In genomic region chr8:57836201-57836883, GRCm38 (mm10) we compare ENCODE assay signal across 15 mouse cellular contexts.
DNase-seq lines count a peak whose midpoint lies in the region; ATAC-seq lines count a peak whose summit lies in the region.
"Had no signal": no experiment of that assay in that cellular context is flagged by ENCODE, and none has a peak within 500 bp of the region (broad histone marks: within the 10 kb centered on the region; RNA-seq: fewer than 3 reads in every experiment).

No protein-coding gene starts in this region.

- no peaks in the 10 kb centered on the region for H3K36me3 ChIP-seq in heart, embryonic 16.5 days (ENCODE audit: control insufficient read depth, insufficient read depth)
- no peaks in the 10 kb centered on the region for H3K36me3 ChIP-seq in embryonic facial prominence, embryonic 14.5 days (ENCODE audit: control insufficient read depth, insufficient read depth, low read length)
- no peaks in the 10 kb centered on the region for H3K36me3 ChIP-seq in forebrain, embryonic 14.5 days (ENCODE audit: control insufficient read depth, insufficient read depth, low read length)
- no peaks in the 10 kb centered on the region for H3K36me3 ChIP-seq in midbrain, embryonic 15.5 days (replicated peaks)
- H3K36me3 ChIP-seq: heart, embryonic 10.5 days had no signal

- peak overlapping the region; percentile 34; the same call in 1 of the 2 replicates for H3K4me2 ChIP-seq in heart, embryonic 16.5 days (ENCODE audit: low read depth, low read length)
- peak overlapping the region; percentile 42 for H3K4me2 ChIP-seq in embryonic facial prominence, embryonic 14.5 days (ENCODE audit: low read depth, low read length)
- H3K4me2 ChIP-seq in forebrain, embryonic 14.5 days (ENCODE audit: low read length), result peak overlapping the region; percentile 42
- peak overlapping the region; percentile 23 for H3K4me2 ChIP-seq in midbrain, embryonic 15.5 days

- intact Hi-C loops in heart, postnatal 25 days (cut with DNase I), result no loop called here
- intact Hi-C loops in gastrocnemius, postnatal 14 days (cut with DNase I; ENCODE audit: low total_unique reads), result no loop called here

- no peak for DNase-seq in heart, postnatal 25 days (ENCODE audit: low spot score)
- no peak for DNase-seq in embryonic facial prominence, embryonic 14.5 days (ENCODE audit: low spot score)
- DNase-seq in forebrain, embryonic 14.5 days (ENCODE audit: low spot score), result peak; percentile 64
- no peak for DNase-seq in thymus, postnatal 0 days (ENCODE audit: low spot score)
- DNase-seq in gastrocnemius, postnatal 14 days, result no peak
- DNase-seq: adrenal gland, postnatal 14 days; gastrocnemius, postnatal 25 days; heart, postnatal 4 days; lung, adult 18-20 months; lung, postnatal 4 days; thymus, postnatal 36 days had no signal

- WGBS in heart, embryonic 16.5 days, result 78% methylated on average over 15 of the region's 15 CpGs
- WGBS in embryonic facial prominence, embryonic 14.5 days, result 74% methylated on average over 15 of the region's 15 CpGs
- WGBS in forebrain, embryonic 14.5 days, result 8% methylated on average over 15 of the region's 15 CpGs
- WGBS in midbrain, embryonic 15.5 days, result 30% methylated on average over 15 of the region's 15 CpGs

- no peak overlapping the region for H3K27ac ChIP-seq in heart, embryonic 16.5 days (ENCODE audit: low read length)
- H3K27ac ChIP-seq in embryonic facial prominence, embryonic 14.5 days (replicated peaks; ENCODE audit: low read depth, low read length), result no peak overlapping the region
- no peak overlapping the region for H3K27ac ChIP-seq in forebrain, embryonic 14.5 days (ENCODE audit: low read depth, low read length)
- H3K27ac ChIP-seq in midbrain, embryonic 15.5 days, result no peak overlapping the region
- H3K27ac ChIP-seq: heart, embryonic 10.5 days; kidney, postnatal 0 days had no signal

- no peaks in the 10 kb centered on the region for H3K4me1 ChIP-seq in heart, embryonic 16.5 days (ENCODE audit: control insufficient read depth, insufficient read depth, low read length)
- no peaks in the 10 kb centered on the region for H3K4me1 ChIP-seq in embryonic facial prominence, embryonic 14.5 days (ENCODE audit: control insufficient read depth, insufficient read depth, low read length)
- peaks cover 17% of the 10 kb centered on the region; the same call in 1 of the 2 replicates for H3K4me1 ChIP-seq in forebrain, embryonic 14.5 days (ENCODE audit: control insufficient read depth, insufficient read depth, low read length)
- peaks cover 16% of the 10 kb centered on the region for H3K4me1 ChIP-seq in midbrain, embryonic 15.5 days

- H3K4me3 ChIP-seq in heart, embryonic 16.5 days (ENCODE audit: low read length), result no peak overlapping the region
- H3K4me3 ChIP-seq in embryonic facial prominence, embryonic 14.5 days (ENCODE audit: low read depth, low read length), result no peak overlapping the region
- H3K4me3 ChIP-seq in forebrain, embryonic 14.5 days (ENCODE audit: low read depth, low read length), result no peak overlapping the region
- H3K4me3 ChIP-seq in midbrain, embryonic 15.5 days, result no peak overlapping the region
- H3K4me3 ChIP-seq: heart, embryonic 10.5 days had no signal

- H3K9ac ChIP-seq in heart, embryonic 16.5 days (ENCODE audit: low read length), result no peak overlapping the region
- no peak overlapping the region for H3K9ac ChIP-seq in embryonic facial prominence, embryonic 14.5 days (ENCODE audit: low read depth, low read length)
- H3K9ac ChIP-seq in forebrain, embryonic 14.5 days (ENCODE audit: low read length), result no peak overlapping the region
- no peak overlapping the region for H3K9ac ChIP-seq in midbrain, embryonic 15.5 days

- H3K9me3 ChIP-seq in heart, embryonic 16.5 days (replicated peaks; ENCODE audit: control insufficient read depth, low read length), result no peaks in the 10 kb centered on the region; the same call in 1 of the 2 replicates
- H3K9me3 ChIP-seq in embryonic facial prominence, embryonic 14.5 days (ENCODE audit: control insufficient read depth, low read length), result no peaks in the 10 kb centered on the region
- H3K9me3 ChIP-seq in forebrain, embryonic 14.5 days (replicated peaks; ENCODE audit: control insufficient read depth, low read length), result no peaks in the 10 kb centered on the region
- no peaks in the 10 kb centered on the region for H3K9me3 ChIP-seq in midbrain, embryonic 15.5 days
- H3K9me3 ChIP-seq: heart, embryonic 10.5 days had no signal

- no peak for ATAC-seq in heart, embryonic 16.5 days (replicated peaks; ENCODE audit: extremely low read depth, insufficient read depth, low FRiP score)
- ATAC-seq in embryonic facial prominence, embryonic 14.5 days (ENCODE audit: low read depth), result no peak
- ATAC-seq in forebrain, embryonic 14.5 days, result peak; percentile 59
- ATAC-seq in midbrain, embryonic 15.5 days (replicated peaks), result peak; percentile 62

- H3K27me3 ChIP-seq in heart, embryonic 16.5 days (ENCODE audit: control insufficient read depth, insufficient read depth, low read length), result no peaks in the 10 kb centered on the region
- no peaks in the 10 kb centered on the region for H3K27me3 ChIP-seq in embryonic facial prominence, embryonic 14.5 days (replicated peaks; ENCODE audit: control insufficient read depth, insufficient read depth, low read length)
- H3K27me3 ChIP-seq in forebrain, embryonic 14.5 days (replicated peaks; ENCODE audit: control insufficient read depth, insufficient read depth, low read length), result no peaks in the 10 kb centered on the region
- H3K27me3 ChIP-seq in midbrain, embryonic 15.5 days (replicated peaks), result no peaks in the 10 kb centered on the region

Comparison
In these comparisons a context has a peak if more than half of its experiments do, and no peak if none do; other contexts are left out.
1. ATAC-seq: peak in forebrain, embryonic 14.5 days (single experiment) and midbrain, embryonic 15.5 days (single experiment); none in heart, embryonic 16.5 days (single experiment) and embryonic facial prominence, embryonic 14.5 days (single experiment).
2. Peak in every context shown above with its lines, with median percentiles within 50 percentile points of each other: H3K4me2 ChIP-seq.